Mouse (Mus musculus) left cerebral cortex, adult 11 months (tissue): Measurements from ENCODE around the gene Hspb2.
A peak's percentile ranks its signal among the peaks of the same experiment; 100 is the strongest.

ENCODE experiments used
- DNase-seq: peaks from one replicate; pipeline ENCODE4 v3.0.0; 2022; ENCODE audit warnings: low spot score

The Hspb2 gene

DNA sequence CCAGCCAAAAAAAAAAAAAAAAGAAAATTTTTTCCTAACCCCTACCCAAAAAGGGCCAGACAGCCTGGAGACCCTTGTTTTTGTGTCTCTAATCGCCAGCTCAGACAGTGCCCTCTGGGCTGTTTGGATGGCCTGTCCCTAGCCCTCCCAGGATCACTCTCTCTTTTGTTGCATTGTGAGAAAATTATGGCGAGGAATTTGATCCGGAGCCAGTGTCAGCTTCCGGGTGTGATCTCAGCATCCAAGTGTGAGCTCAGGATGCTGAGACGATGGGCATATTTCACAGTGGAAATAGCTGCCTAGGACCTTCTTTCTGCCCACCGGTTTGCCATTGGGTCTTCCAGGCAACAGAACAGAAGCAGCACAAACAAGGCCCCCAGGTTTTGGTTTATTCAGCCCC, 1.4 kb downstream of the Hspb2 start:
- DNase-seq, result no peak

DNA sequence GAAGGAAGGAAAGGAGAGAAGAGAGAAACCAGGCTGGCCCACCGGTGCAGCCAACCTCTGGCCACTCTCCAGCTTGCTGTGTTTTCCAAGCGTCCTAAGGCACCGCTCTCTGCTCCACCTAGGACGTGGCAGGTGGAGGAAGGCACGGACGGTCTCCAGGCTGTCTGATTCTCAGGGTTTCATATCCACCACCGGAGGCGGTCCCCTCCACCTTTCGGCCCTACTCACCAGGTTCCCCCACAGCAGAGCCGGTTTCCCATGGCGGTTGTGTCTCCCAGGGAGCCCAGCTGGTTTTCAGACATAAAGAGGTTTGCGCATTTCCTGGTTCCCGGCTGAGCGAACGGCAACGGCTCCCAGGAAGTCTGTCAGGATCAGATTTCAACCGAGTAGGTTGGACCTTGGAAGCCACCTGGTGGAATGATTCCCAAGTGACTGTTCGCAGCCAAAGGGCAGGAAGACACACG, 5.9 kb downstream of the Hspb2 start, which contains the start of gene 2310030G06Rik:
Gene 2310030G06Rik, minus strand, starts transcription at position 323 of the 464 bp plus-strand sequence.
- no peak for DNase-seq

DNA sequence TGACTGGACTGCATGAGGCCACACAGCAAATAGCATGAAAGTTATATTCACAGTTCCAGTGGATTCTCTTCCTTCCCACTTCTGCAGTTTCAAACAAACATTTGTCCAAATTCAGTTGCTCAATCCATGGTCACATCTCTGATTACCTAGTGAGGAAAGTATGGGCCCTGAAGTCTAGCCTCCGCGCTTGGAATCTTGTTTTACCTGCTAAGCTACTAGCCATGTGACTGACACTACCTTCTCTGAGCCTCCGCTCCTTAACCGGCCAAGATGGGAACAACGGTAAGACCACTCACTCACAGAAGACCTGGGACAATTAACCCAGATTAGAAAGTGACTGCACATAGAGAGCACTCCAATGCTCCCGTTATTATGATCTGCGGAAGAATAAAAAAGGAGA, 6.3 kb downstream of the Hspb2 start:
- no peak for DNase-seq

DNA sequence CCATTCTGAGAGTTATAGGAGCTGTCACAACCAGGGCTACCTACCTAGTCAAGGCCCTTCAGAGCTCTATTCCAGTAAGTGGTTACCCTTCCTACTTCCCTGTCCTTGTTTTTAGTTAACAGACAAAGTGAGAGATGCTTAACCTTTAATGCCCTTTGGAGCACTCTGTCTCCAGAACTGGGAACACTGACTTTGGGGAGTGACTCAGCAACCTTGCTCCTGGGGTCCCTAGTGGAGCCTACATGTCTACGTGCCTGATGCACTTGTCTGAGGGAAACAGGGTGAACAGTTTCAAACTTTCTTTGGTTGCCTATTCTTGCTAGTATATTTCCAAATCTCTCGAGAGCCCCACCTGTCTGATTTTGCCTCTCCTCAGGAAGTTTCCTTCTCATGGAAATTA, 9.4 kb downstream of the Hspb2 start:
- no peak for DNase-seq

DNA sequence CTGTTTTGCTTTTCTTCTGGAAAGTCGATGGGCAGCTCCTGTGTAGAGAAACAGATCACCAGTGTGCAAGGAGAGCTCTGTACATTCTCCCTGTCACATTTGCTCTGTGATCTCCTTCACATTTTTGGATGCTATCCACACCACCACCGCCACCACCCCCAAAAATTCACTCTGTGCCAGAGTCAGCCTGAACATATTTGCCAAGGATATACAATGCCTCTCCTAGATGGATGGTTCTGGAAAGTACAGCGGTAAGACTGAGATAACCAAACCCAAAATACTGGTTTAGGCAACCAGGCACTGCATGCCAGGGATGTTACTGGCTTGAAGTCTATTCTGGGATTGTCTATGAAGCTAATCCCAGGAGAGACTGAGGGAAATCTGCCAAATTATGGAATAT, 9.9 kb downstream of the Hspb2 start:
- DNase-seq, result no peak

DNA sequence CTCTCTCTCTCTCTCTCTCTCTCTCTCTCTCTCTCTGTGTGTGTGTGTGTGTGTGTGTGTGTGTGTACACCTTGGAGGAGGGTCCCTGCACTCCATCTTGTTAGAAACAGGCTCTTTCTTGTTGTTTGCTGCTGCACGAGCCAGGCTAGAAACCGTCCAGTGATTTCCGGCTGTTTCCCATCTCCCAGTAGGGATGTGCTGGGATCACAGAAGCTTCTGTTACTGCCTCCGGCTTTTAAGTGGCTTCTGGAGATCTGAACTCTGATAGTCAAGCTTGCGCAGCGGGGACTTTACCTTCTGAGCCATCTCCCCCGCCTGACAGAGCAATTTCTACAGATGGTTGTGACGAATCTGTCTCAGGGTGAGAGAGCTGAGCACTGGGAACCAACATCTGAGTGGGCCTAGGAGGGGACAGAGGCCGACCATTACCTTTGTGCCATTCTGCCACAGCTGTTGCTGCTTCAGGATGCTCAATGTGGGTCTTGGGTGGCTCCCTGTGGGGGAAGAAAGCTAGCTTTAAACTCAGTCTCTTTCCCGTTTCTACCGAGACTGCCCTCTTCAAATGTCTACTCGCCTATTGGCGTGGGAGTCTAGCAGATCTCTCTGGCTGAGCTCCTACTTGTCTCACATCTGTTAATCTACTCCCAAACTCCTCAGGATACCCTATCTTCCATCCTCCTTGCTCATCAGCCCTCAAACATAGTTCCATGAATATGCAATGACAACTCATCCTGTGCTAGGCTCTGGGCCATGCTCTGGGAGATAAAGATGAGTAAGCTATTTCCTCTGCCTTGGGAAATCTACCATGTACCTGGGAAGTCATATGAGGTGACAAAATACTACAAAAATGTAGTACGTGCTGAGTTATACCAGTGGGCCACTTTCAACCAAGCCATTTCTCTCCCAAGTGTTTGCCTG, 11.0 kb downstream of the Hspb2 start:
- no peak for DNase-seq

DNA sequence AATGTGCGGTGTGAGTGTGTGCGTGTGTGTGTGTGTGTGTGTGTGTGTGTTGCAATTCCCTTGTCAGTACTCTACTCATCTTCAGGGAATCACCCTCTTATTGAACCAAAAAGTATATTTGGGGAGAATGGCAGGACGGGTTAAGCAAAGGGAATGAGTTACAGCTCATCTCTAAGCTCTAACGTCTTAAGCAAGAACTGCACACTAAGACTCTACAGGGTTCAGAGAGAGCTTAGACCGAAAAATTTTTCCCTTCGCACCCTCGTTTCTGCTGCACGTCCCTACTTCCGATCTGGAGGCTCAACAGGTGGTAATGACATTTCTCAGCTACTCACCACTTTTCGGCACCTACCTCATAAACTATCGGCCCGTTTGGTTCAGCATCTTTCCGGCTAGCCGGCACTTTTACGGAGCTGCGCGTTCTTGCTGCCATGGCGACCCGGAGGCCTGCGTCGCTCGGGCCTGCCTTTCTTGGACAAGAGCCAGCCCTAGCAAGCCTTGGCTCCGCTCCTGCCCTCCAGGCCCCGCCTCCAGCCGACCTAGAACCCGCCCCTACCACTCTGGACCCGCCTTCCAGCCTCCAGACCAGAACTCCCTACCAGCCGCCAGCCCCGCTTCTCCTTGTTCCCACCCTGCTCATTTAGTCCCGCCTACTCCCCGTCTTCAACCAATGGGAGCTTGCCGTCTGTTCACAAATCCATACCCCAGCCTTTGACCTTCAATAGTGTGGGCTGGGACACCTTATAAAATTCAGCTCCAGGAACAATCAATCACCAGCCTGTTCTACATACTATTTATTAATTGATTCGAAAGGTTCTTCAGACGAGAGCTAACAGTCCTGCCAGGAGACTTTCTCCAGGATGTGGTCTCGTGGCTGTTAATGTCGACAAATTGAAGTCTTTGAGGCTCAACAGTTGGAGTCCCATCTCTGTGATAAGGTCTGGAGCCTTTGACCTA, 13.0 kb downstream of the Hspb2 start, which contains the start of gene Dixdc1:
Gene Dixdc1, minus strand, starts transcription at position 604 of the 957 bp plus-strand sequence.
- DNase-seq, result peak; percentile 87

DNA sequence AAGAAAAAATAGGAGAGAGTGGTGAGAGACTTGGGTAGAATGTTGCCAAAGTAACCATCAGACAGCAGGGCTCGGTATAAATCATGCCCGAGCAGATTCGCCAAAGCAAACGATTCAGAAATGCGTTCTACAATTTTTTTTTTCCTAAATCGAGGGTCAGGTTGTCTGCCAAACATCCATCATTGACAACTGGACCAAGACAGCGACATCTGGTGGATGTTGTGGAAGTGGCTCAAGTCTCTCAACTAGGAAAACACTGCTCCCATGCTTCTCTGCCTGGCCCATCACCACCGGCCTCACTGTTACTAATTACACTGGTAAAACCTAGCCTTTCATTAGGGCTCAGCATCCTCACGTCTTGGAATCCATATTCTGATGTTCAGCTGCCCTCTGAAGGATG, 17.2 kb downstream of the Hspb2 start:
- peak; percentile 52 for DNase-seq

DNA sequence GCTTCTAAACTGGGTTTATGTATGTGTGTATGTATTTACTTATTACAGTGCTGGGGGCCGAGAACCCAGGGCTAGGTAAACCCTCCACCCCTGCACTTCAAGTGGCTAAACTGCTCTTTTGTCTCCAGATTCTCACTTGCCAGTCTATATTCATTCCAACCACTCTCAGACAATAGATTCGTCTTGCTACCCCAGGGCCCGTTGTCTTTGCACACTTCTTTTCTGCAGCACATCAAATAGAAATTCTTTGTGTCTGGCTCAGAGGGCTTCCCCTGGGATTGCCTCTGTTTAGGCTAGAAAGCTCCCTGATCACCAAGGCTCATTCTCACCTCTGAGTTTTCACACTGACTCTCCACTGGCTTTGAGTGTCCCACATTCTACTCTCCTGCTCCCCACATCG, 19.6 kb downstream of the Hspb2 start:
- DNase-seq, result no peak

DNA sequence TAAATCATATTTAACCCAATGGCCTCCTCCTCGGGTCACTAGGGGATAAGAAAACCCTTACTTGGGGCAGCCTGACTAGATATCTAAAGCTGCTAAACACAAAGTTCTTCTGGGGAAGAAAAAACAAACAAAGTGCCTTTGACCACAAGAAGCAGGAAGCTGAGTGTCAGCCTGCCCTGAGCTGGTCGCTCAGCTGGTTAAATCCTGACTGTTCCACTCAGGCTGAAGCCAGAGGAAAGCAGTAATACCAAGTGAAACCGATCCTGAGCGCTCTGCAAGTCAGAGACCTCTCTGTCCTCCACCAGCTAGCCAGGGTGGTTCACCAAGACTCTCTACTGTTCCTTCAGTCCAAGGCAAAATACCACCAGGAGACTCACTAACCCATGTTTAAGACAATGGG, 22.6 kb downstream of the Hspb2 start:
- no peak for DNase-seq

DNA sequence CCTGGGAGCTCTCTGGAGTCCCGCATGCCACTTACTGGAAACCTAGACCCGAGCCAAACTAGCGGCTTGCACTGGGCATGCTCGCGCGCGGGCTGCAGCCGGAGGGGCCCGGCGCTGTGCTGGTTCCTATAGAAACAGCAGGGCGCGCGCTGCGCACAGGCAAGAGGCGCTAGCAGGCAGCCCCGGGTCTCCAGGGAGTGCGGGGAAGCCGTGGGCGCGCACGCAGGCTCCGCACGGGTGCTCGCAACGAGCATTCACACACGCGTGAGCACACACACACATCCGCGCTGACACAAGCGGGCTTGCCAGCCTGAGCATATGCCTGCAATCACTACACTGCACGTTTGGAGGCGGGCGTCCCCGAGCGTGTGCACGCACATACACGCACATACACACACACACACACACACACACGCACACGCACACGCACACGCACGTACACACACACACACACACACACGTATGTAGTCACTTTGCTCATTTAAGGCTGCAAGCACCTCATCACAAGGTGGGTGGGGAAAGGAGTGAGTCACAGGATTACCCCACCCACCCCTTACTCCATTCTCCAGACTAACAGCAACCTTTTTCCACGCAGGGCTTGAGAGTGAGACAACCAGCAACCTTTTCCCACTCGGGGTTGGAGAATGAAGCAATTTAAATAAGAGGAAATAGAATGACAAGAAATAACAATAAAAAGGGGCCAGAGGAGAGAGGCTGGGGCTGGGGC, 24.1 kb downstream of the Hspb2 start:
- DNase-seq, result peak; percentile 89

DNA sequence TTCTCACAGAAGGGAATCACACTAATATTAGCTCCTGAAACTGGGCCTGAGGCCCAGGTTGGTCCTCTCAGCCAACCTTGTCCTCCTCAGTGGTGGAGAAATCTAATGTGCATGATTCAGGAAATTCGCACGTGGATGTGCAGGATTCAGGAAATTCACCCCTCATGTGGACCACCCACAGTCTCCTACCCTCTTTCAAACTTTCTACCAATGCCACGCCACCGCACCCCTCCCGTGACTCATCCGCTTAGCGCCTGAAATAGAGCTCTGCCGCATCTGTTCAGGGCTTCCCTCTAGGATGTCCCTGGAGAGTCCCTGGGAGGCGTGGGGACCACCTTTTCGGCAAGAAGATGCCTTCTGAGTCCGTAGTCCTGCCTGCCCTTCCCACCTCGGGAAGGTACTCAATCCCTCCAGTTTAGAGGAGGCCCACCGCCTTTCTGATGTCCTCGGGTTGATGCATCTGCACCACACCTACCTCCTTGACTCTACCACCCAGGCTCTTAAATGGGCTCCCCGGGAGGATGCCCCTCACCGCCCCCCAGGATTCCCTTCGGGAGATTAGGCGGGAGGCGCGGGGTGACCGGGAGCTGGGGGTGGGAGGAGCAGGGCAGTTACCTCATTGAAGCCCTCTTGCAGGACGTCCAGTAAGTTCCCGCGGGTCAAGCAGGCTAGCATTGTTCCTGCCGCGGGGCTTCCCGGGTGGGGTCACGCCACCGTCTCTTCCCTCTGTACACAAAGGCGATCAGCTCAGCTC, 24.8 kb downstream of the Hspb2 start:
- peak; percentile 44 for DNase-seq

DNA sequence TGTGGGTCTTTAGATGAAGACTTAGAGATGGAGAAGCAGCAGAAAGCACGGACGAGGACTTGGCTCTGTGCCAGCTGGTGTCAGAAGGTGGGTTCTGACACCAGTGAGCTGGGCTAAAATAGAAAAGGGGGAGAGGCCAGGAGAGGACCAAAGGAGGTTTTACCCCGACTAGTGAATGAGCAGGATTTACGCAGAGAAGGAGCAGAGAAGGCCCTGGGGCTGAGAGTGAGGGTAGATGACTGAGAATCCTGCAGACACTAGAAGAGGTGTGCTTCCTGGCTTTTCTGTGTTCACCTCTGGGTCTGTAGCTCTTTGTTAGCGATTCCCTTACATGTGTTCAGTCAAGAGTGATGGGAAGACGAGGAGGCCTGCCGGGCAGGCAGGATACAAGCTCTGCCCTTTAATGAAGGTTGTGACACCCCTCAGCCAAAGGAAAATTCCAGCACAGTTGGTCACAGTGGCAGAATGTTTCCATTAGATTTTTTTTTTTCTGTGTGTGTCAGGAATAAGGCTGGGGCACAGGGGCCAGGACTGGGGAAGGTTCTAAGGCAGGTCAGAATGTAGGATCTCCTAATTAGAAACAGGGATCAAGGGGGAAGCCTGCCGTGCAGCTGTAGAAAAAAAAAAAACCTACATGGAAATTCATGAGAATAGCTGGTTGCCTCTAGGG, 26.1 kb downstream of the Hspb2 start:
- no peak for DNase-seq

DNA sequence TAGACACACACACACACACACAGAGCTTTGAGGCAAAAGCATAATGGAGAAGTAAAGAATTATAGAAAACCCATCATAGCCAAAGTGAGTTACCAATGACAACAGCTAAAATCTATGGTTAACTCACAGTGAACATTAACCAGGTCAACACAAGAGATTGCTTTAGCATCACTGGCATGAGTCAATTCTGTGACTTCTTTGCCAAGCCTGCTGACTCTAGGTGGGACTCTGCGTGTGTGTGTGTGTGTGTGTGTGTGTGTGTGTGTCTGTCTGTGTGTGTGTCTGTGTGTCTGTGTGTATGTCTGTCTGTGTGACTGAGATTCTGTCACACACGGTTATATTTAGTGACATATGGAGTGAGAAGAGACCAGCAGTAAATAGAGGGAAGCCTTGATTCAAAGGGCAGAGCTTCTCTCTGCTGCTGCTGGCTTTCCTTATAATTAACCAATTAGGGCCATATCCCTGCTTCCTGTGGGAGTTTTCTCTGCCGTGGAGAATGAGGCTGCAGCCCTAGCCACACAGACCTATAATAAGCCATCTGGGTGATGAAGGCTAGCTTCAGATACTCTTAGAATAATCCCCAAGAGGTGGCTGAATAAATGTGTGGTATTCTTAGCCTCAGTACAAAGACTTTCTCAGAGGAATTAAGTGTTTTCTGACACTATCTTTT, 27.4 kb downstream of the Hspb2 start:
- no peak for DNase-seq

DNA sequence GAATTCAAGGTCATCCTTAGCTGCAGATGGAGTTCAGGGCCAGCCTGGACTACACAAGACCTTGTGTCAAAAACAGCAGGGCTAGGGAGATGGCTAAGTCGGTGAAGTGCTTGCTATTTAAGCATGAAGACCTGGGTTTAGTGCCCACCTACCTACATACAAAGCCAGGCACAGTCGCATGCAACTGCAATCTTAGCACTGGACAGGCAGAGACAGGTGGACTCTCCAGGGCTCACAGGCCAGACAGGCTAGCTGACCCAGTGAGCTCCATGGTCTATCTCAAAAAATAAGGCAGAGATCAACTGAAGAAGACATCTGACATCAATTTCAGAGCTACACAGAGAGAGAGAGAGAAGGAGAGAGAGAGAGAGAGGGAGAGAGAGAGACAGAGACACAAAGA, 28.0 kb downstream of the Hspb2 start:
- no peak for DNase-seq

DNA sequence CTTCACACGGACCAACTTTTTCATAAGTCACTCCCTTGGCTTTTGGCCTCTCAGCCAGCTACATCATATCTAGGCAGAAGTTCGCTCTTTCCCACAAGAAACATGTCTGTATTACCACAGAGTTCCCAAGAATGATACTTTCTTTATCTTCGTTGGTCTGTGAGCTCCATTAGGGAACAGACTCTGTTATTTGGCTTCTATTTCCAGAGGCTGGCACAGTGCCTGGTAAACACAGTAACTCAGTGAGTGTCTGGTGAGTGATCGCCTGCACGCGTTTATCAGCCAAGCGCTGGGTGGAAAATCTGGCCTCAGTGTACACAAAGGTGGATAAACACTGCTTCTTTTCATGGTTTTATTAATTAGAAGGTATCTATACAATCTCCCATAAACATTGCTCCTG, 28.7 kb downstream of the Hspb2 start:
- no peak for DNase-seq

DNA sequence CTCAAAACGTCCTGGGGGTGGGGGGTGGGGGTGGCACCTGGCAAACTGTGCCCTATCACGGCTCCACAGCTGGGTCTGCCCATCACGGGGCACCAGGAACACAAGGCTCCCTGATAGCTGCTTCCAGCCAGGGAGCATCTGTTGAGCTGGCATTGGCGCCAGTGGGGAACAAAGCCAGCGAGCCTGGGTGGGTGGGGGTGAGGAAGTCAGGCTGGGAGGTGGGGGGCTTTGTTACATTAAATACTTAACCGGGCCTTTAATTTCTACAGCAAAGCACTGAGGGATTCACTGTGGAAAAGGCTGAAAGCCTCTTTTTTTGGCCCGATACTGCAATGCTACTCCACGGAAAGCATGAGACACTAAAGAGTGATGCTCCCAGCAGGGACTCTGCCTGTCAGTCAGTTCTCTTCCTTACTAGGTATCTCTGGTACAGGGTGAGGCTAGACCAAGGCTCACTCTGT, 29.7 kb downstream of the Hspb2 start:
- DNase-seq, result no peak

DNA sequence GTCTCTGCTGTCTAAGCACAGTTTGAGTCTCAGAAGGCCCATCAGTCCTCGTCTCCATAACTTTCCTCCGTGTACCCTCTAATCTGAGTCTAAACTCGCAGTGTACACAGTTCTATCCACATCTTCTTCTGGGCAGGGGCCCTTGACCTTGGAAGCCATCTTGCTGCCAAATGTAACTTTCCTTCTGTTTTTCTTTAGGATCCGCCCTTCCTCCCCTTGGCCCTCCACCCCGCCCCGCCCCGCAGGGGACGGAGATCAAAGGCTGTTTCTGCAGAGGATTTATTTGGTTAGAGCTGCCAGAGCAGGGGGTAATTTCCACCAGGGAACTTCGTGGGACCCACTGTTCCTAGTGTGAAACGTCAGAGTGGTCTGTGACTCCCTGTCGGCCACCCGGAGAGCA, 31.1 kb downstream of the Hspb2 start:
- DNase-seq, result no peak

DNA sequence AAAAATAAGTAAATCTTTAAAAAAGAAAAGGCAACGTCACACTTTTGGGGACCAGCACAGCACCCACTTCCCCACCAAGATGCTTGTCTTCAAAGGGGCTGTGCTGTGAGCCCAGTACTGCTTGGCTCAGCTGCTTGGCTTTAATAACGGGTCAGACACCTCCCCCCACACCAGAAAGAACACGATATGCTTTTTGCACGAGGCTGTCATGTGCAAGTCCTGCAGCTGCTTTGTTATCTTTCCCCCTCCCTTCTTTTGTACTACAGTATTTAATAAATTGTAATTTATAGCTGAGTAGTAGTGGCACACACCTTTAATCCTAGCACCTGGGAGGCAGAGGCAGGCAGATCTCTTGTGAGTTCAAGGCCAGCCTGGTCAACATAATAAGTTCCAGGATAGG, 33.3 kb downstream of the Hspb2 start:
- no peak for DNase-seq

DNA sequence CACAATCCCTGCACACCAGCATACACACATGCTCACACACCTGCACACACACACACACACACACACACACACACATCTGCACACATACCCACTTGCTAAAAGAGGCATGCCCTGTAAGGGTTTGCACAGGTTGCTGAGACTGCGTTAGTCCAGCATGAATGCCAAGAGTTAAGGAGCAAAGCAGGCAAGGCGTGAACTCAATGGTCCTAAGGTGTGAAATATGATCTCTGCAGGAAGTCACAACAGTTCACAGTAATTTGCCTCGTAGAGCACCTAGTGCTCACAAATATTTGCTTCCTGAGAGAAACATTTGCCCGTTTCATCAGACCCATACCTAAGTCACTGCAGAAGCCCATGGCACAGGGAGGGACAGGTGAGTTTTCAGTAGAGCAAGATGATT, 38.0 kb downstream of the Hspb2 start:
- DNase-seq, result no peak
